Mouse (Mus musculus) brain, embryonic 14.5 days (tissue): Measurements from ENCODE around the gene Ccr2.
"Not testable (repeated sequence)": the region's sequence is repeated elsewhere in the genome, so short reads cannot be mapped to it uniquely, and the experiment has no call there.

Experiments used
- CTCF ChIP-seq: fragments of 200-500 bp; IDR thresholded peaks from 2 replicates; pipeline ENCODE4 v1.5.1; 2012; ENCODE audit warnings: inconsistent platforms, mild to moderate bottlenecking, moderate library complexity, borderline replicate concordance; ENCODE audit not compliant: insufficient read depth, insufficient read length; ENCODE audit errors: extremely low read depth
- POLR2A ChIP-seq: fragments of 200-500 bp; IDR thresholded peaks from 2 replicates; pipeline ENCODE4 v1.6.1; 2012; ENCODE audit warnings: mild to moderate bottlenecking, inconsistent platforms, borderline replicate concordance; ENCODE audit not compliant: poor library complexity, insufficient read depth, insufficient read length, severe bottlenecking; ENCODE audit errors: extremely low read depth

DNA sequence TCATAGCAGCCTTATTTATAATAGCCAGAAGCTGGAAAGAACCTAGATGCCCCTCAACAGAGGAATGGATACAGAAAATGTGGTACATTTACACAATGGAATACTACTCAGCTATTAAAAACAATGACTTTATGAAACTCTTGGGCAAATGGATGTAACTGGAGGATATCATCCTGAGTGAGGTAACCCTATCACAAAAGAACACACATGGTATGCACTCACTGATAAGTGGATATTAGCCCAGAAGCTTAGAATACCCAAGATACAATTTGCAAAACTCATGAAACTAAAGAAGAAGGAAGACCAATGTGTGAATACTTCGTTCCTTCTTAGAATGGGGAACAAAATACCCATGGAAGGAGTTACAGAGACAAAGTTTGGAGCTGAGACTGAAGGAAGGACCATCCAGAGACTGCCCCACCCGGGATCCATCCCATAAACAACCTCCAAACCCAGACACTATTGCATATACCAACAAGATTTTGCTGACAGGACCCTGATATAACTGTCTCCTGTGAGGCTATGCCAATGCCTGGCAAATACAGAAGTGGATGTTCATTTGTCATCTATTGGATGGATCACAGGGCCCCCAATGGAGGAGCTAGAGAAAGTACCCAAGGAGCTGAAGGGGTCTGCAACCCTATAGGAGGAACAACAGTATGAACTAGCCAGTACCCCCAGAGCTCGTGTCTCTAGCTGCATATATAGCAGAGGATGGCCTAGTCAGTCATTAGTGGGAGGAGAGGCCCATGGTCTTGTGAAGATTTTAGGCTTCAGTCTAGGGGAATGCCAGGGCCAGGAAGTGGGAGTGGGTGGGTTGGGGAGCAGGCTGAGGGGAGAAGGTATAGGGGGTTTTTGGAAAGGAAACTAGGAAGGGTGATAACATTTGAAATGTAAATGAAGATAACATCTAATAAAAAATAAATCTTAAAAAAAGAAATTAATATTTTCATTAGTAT, 40.0 kb upstream of the Ccr2 start:
- TF ChIP-seq POLR2A, CTCF: not testable (repeated sequence)
